Mouse (Mus musculus): ENCODE results near the gene Rerg. TPM values are rescaled to one million over a fixed set of nuclear protein-coding genes. Genes with fewer than 3 reads are reported as not detected.

The Rerg gene
- total RNA-seq, 2 experiments from 2014 or later, result 2.1 to 4.4 TPM

GRCm38 (mm10) chr6:137141247-137141820, 29.0 kb downstream of the Rerg start:
- intact Hi-C loops (cut with DNase I; ENCODE audit: low total_unique reads), result no loop called here
- no peak for DNase-seq

- DNase-seq, result no peak
- intact Hi-C loops (cut with DNase I; ENCODE audit: low total_unique reads), result no loop called here
These were observed 31.5 kb downstream of the Rerg start for GRCm38 (mm10) chr6:137138822-137139221.

- no peak for DNase-seq
- intact Hi-C loops (cut with DNase I; ENCODE audit: low total_unique reads), result no loop called here
These were observed 31.9 kb downstream of the Rerg start for GRCm38 (mm10) chr6:137138391-137138790.

- intact Hi-C loops (cut with DNase I; ENCODE audit: low total_unique reads), result no loop called here
- DNase-seq, result no peak
These were observed 33.9 kb downstream of the Rerg start for GRCm38 (mm10) chr6:137136401-137136800.

GRCm38 (mm10) chr6:137135506-137136391, 34.5 kb downstream of the Rerg start:
- intact Hi-C loops (cut with DNase I; ENCODE audit: low total_unique reads), result no loop called here
- DNase-seq, result peak; percentile 18

- no peak for DNase-seq
- intact Hi-C loops (cut with DNase I; ENCODE audit: low total_unique reads), result no loop called here
These were observed 38.5 kb downstream of the Rerg start for GRCm38 (mm10) chr6:137131794-137132193.

- no peak for DNase-seq
- intact Hi-C loops (cut with DNase I; ENCODE audit: low total_unique reads), result no loop called here
These were observed 38.9 kb downstream of the Rerg start for GRCm38 (mm10) chr6:137131349-137131748.

GRCm38 (mm10) chr6:137126861-137127260, 43.4 kb downstream of the Rerg start:
- intact Hi-C loops (cut with DNase I; ENCODE audit: low total_unique reads), result no loop called here
- no peak for DNase-seq

- DNase-seq, result no peak
- intact Hi-C loops (cut with DNase I; ENCODE audit: low total_unique reads), result no loop called here
These were observed 44.1 kb downstream of the Rerg start for GRCm38 (mm10) chr6:137126224-137126623.

- no peak for DNase-seq
- intact Hi-C loops (cut with DNase I; ENCODE audit: low total_unique reads), result no loop called here
These were observed 44.9 kb downstream of the Rerg start for GRCm38 (mm10) chr6:137125433-137125832.

- intact Hi-C loops (cut with DNase I; ENCODE audit: low total_unique reads), result no loop called here
- no peak for DNase-seq
These were observed 45.3 kb downstream of the Rerg start for GRCm38 (mm10) chr6:137125006-137125405.

GRCm38 (mm10) chr6:137116849-137117473, 53.3 kb downstream of the Rerg start:
- intact Hi-C loops (cut with DNase I; ENCODE audit: low total_unique reads), result no loop called here

GRCm38 (mm10) chr6:137114859-137115258, 55.4 kb downstream of the Rerg start:
- intact Hi-C loops (cut with DNase I; ENCODE audit: low total_unique reads), result no loop called here
- DNase-seq, result no peak

More at GRCm38 (mm10) chr6:137116849-137117473, 53.3 kb downstream of the Rerg start:
- no peak for DNase-seq

- DNase-seq, result no peak
- intact Hi-C loops (cut with DNase I; ENCODE audit: low total_unique reads), result no loop called here
These were observed 59.0 kb downstream of the Rerg start for GRCm38 (mm10) chr6:137111266-137111813.

GRCm38 (mm10) chr6:137110778-137111174, 59.5 kb downstream of the Rerg start:
- no peak for DNase-seq
- intact Hi-C loops (cut with DNase I; ENCODE audit: low total_unique reads), result no loop called here

GRCm38 (mm10) chr6:137109811-137110777, 60.2 kb downstream of the Rerg start:
- intact Hi-C loops (cut with DNase I; ENCODE audit: low total_unique reads), result no loop called here
- peak; percentile 15 for DNase-seq

- intact Hi-C loops (cut with DNase I; ENCODE audit: low total_unique reads), result no loop called here
- DNase-seq, result no peak
These were observed 65.0 kb downstream of the Rerg start for GRCm38 (mm10) chr6:137105285-137105684.

GRCm38 (mm10) chr6:137102662-137103179, 67.6 kb downstream of the Rerg start:
- intact Hi-C loops (cut with DNase I; ENCODE audit: low total_unique reads), result no loop called here
- DNase-seq, result no peak
